Mouse (Mus musculus) myocyte (in vitro differentiated cells): ENCODE measurements around the gene Dcp1b.

ENCODE experiments used
- E2F4 ChIP-seq: IDR thresholded peaks from one replicate; pipeline ENCODE4 v1.6.1; 2011; ENCODE audit warnings: mild to moderate bottlenecking, control low read depth, moderate library complexity; ENCODE audit not compliant: insufficient read depth
- POLR2A ChIP-seq: IDR thresholded peaks from one replicate; pipeline ENCODE4 v1.6.1; 2011; ENCODE audit warnings: low read depth, mild to moderate bottlenecking, control low read depth, moderate library complexity; ENCODE audit not compliant: insufficient read length
- TCF12 ChIP-seq: IDR thresholded peaks from one replicate; pipeline ENCODE4 v1.6.1; 2011; ENCODE audit warnings: mild to moderate bottlenecking, control low read depth; ENCODE audit not compliant: poor library complexity, insufficient read depth, severe bottlenecking
- USF1 ChIP-seq: IDR thresholded peaks from one replicate; pipeline ENCODE4 v1.6.1; 2011; ENCODE audit warnings: low read depth, mild to moderate bottlenecking, control low read depth, moderate library complexity

DNA sequence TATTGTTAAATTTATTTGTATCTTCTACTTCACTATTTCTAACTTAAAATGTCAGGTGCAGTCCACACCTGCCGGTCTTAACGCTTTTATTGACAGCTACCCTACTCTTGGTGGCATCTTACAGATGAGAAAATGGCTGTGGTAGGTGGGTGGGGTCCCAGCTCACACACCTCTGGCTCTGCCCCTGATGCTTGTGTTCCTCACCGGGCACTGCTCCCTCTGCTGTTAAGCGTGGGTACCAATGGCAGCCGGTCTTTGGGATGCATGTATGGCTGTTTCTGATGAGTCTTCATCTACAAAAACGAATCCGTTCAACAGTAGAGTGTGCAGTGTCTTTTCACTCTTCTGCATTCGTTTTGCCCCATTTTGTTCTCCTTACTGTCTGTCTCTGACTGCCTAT lies 11.6 kb downstream of the Dcp1b start:
- TF ChIP-seq POLR2A (no peak), TCF12 (no peak), E2F4 (no peak), USF1 (no peak)
